Mouse (Mus musculus): ENCODE data around the gene Cd180. TPM values are rescaled to one million over a fixed set of nuclear protein-coding genes. Genes with fewer than 3 reads are reported as not detected.

The Cd180 gene
- not detected for polyA plus RNA-seq (2012; fragmentation: generic; extraction: Trizol)

GRCm38 (mm10) chr13:102693341-102693801 is at the start of gene Cd180:
TSS of gene Cd180 (plus strand) at chr13:102693558.

